Mouse (Mus musculus) stomach, embryonic 16.5 days (tissue): ENCODE measurements around the gene Ugt1a7c. TPM values are rescaled to one million over a fixed set of nuclear protein-coding genes. Genes with fewer than 3 reads are reported as not detected.
"Not testable (repeated sequence)": the region's sequence is repeated elsewhere in the genome, so short reads cannot be mapped to it uniquely, and the experiment has no call there.

Source experiments
- ATAC-seq: fragments of 200-750 bp; cut with Nextera tagmentation; 2 replicates; pipeline ENCODE4 v1.8.0; 2017; ENCODE audit warnings: moderate number of reproducible peaks, moderate TSS enrichment; ENCODE audit not compliant: insufficient read depth, low FRiP score
- H3K27ac ChIP-seq: fragments of 300-500 bp; sonication (generic); 2 replicates; pipeline ENCODE4 v1.5.1; 2014; ENCODE audit warnings: low read length
- H3K27me3 ChIP-seq: fragments of 300-500 bp; sonication (generic); 2 replicates; pipeline ENCODE4 v1.6.1; 2014; ENCODE audit warnings: low read length, control low read depth, mixed read lengths; ENCODE audit not compliant: control insufficient read depth, insufficient read depth
- H3K36me3 ChIP-seq: fragments of 300-500 bp; sonication (generic); 2 replicates; pipeline ENCODE4 v1.6.1; 2014; ENCODE audit warnings: low read length; ENCODE audit not compliant: control insufficient read depth, insufficient read depth
- H3K4me1 ChIP-seq: fragments of 300-500 bp; sonication (generic); 2 replicates; pipeline ENCODE4 v1.6.1; 2014; ENCODE audit warnings: low read length, control low read depth, mixed read lengths; ENCODE audit not compliant: control insufficient read depth, insufficient read depth
- H3K4me2 ChIP-seq: fragments of 300-500 bp; sonication (generic); 2 replicates; pipeline ENCODE4 v1.6.1; 2014; ENCODE audit warnings: low read depth, low read length, mixed read lengths
- H3K4me3 ChIP-seq: fragments of 300-500 bp; sonication (generic); replicated peaks from 2 replicates; pipeline ENCODE4 v1.5.1; 2014; ENCODE audit warnings: mild to moderate bottlenecking, low read length
- H3K9ac ChIP-seq: fragments of 300-500 bp; sonication (generic); 2 replicates; pipeline ENCODE4 v1.6.1; 2014; ENCODE audit warnings: low read length
- H3K9me3 ChIP-seq: fragments of 300-500 bp; sonication (generic); replicated peaks from 2 replicates; pipeline ENCODE4 v1.6.1; 2016; ENCODE audit warnings: low read length, control low read depth; ENCODE audit not compliant: control insufficient read depth
- WGBS: fragments of 180-500 bp; shearing (Covaris S2); extraction: QIAGEN DNeasy Blood & Tissue Kit; methylation state at CpG from one replicate; pipeline ENCODE4 v1.1.7; 2014; 5-methylcytosine and 5-hydroxymethylcytosine counted together
- polyA plus RNA-seq: library from polyadenylated mRNA; unstranded; fragments of >200 nt; fragmentation: Nextera tagmentation; extraction: Ambion mirVana; gene quantifications from 2 replicates; pipeline ENCODE4 v1.2.1, GENCODE M21; 2015

Ugt1a7c gene
- polyA plus RNA-seq, 1 experiment from 2014 or later = 15.8 TPM

DNA sequence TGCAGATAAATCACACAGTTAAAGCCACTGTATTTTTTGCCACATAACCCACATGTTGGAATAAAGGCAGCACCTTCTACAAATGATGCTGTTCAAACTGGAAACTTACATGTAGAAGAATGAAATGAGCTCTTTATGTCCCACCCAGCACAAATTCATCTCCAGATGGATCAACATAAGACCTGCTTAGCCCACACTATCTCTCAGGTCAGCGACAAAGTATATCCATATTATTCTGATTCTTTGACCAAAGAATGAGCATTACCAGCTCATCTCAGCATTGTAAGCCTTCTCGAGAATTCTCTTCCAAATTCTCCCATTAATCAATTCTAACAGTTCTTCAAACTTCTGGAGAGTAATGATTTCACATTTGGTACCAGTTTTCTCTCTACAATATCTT lies 127.4 kb downstream of the Ugt1a7c start:
- Histone ChIP-seq H3K27ac (no peak overlapping the region), H3K9me3 (peaks cover 22% of the 10 kb centered on the region), H3K4me3 (no peak overlapping the region), H3K4me1 (no peaks in the 10 kb centered on the region), H3K36me3 (no peaks in the 10 kb centered on the region), H3K27me3 (no peaks in the 10 kb centered on the region), H3K4me2 (no peak overlapping the region), H3K9ac (no peak overlapping the region)
- ATAC-seq = no peak
- 45% methylated on average over 2 of the region's 2 CpGs for WGBS

DNA sequence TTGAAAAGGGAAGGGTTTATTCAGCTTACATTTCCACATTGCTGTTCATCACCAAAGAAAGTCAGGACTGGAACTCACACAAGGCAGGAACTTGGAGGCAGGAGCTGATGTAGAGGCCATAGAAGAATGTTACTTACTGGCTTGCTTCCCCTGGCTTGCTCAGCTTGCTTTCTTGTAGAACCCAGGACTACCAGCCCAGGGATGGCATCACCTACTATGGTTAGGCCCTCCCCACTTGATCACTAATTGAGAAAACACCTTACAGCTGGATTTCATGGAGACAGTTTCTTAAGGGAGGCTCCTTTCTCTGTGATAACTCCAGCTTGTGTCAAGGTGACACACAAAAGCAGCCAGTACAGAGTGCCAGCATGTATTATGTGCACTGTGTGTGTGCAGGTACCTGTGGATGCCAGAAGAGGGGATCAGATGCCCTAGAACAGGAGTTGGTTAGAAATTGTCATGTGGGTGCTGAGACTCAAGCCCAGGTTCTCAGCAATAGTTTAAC lies 128.2 kb downstream of the Ugt1a7c start:
- not testable (repeated sequence) for H3K4me1 ChIP-seq, H3K27ac ChIP-seq, H3K4me2 ChIP-seq, H3K9ac ChIP-seq, H3K36me3 ChIP-seq, ATAC-seq, H3K4me3 ChIP-seq, H3K27me3 ChIP-seq
- H3K9me3 ChIP-seq = peaks cover 25% of the 10 kb centered on the region

DNA sequence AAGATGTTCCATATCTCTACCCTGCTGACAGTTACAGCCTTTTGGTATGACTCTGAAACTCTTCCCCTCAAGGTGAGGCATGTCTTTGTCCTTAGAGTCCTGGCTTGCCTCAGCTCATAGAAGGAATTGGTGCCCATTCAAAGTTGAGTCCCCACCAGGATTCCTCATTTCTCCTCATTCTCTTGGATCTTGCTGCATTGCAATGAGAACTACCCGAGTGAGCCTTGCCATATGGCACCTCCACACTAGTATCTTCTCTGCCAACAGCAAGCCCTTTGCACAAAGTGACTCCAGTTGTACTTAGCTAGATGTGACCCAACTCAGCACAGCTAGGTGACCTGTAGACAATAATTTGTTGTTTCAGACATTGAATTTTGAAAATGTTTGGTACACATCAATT lies 128.7 kb downstream of the Ugt1a7c start:
- 53% methylated on average over 1 of the region's 1 CpGs for WGBS
- H3K27ac ChIP-seq = no peak overlapping the region
- no peaks in the 10 kb centered on the region for H3K36me3 ChIP-seq
- peaks cover 31% of the 10 kb centered on the region for H3K9me3 ChIP-seq
- no peak overlapping the region for H3K9ac ChIP-seq
- H3K4me3 ChIP-seq = no peak overlapping the region
- H3K27me3 ChIP-seq = no peaks in the 10 kb centered on the region
- no peak for ATAC-seq
- H3K4me1 ChIP-seq = no peaks in the 10 kb centered on the region
- H3K4me2 ChIP-seq = no peak overlapping the region

DNA sequence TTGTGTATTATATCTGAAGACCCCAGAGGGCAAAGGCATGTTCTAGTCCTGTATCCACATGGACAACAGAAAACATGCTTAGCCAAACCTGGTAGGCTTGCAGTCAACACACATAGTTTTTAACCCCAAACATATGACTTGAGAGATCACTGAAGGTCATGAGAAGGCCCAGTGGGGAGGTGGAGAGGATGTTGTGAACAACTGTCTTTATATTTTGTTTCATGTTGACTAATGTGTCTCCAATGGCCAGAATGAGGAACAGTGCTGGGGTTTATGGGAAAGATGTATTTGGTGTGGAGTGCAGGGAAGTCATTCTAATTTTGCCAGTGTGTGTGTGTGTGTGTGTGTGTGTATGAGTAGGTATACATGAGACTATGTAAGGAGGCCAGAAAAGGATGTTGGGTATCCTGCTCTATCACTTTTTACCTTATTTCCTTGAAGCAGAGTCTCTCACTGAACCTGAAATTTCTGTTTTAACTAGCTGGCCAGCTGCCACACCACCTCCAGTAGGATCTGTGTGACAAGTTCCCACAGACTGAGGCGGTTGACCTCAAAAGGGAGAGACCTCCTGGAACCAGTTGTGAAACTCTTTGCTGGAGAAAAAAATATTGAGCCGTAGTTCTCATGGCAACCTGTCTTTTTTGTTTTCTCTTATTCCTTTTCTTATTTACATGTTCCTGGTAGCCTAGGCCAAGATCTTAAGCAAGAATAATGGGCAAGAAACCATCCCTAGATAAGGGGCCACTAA lies 129.3 kb downstream of the Ugt1a7c start:
- no peaks in the 10 kb centered on the region for H3K36me3 ChIP-seq
- WGBS = 66% methylated on average over 2 of the region's 2 CpGs

DNA sequence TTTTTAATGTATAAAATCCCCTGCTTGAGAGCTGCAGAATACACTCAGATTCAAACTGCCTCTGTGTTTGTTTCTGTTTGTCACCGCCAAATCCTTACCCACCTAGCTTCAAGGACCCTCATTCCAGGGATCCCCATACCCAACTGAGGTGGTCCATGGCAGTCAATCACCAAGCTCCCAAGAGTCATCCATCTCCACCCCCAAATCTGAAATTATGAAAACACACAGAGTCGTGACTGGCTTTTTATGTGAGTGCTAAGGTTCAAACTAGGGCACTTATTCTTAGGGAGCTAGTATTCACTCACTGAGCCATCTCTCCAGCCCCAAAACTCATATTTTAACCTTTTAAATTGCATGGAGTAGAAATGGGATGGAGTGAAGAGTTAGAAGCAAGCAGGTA lies 130.4 kb downstream of the Ugt1a7c start:
- not testable (repeated sequence) for H3K27ac ChIP-seq, ATAC-seq, H3K4me1 ChIP-seq, H3K4me2 ChIP-seq, H3K9ac ChIP-seq, H3K27me3 ChIP-seq, H3K36me3 ChIP-seq, H3K4me3 ChIP-seq
- peaks cover 42% of the 10 kb centered on the region for H3K9me3 ChIP-seq
- WGBS = 44% methylated on average over 2 of the region's 2 CpGs

More for the DNA sequence above, 129.3 kb downstream of the Ugt1a7c start:
- no peak for ATAC-seq
- peaks cover 33% of the 10 kb centered on the region for H3K9me3 ChIP-seq
- H3K27ac ChIP-seq = no peak overlapping the region
- H3K4me3 ChIP-seq = no peak overlapping the region
- H3K9ac ChIP-seq = no peak overlapping the region
- H3K4me1 ChIP-seq = no peaks in the 10 kb centered on the region
- no peak overlapping the region for H3K4me2 ChIP-seq
- no peaks in the 10 kb centered on the region for H3K27me3 ChIP-seq

DNA sequence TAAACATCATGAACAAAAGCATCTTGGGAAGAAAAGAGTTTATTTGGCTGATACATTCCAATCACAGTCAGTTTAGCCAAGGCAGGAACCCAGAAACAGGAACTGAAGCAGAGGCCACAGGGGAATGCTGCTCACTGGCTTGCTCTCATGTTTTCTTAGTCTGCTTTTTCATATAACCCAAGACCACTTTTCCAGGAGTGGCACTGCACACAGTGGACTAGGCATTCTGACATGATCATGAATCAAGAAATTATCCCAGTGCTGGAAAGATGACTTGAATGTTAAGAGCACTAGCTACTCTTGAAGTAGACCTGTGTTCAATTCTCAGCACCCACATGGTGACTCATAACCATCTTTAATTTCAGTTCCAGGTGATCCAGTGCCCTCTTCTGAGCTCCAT lies 130.9 kb downstream of the Ugt1a7c start:
- Histone ChIP-seq H3K27ac (no peak overlapping the region), H3K36me3 (no peaks in the 10 kb centered on the region), H3K9me3 (peaks cover 46% of the 10 kb centered on the region), H3K4me3 (no peak overlapping the region), H3K27me3 (no peaks in the 10 kb centered on the region), H3K4me2 (no peak overlapping the region), H3K9ac (no peak overlapping the region), H3K4me1 (no peaks in the 10 kb centered on the region)
- no peak for ATAC-seq

DNA sequence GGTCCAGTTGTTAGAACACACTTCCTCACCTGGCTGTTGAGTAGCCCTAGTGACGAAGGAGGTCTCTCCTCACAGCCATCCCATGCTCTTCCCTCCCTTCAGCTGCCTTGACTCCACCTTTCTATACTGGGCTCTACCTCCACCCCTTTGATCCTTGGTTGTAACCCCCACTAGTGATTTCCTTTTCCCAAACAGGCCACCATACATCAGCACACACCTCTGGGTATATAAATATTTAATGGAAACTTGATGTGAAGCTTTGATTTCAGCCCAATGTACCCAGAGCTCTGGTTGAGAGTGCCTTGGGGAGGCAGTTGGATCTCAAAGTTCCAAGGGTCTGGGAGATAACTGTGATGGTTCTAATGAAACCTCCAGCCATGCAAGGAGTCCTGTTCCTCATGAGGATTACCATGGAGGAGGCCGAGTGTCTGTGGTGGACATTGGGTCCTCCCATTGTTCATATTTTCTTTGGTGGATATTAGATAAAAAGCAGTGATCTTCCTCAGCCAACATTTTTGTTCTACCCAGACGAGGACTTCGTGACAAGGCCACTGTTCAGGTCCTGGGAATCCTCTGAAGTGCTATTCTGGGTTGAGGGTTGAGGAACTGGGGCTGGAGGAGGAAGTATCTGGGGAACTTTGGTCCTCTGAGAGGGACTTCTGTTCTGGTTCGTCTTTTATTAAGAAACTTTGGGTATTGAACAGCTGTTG lies 132.0 kb downstream of the Ugt1a7c start, which contains the start of gene Mroh2a:
Mroh2a (plus strand) TSS at position 317 of the 710 bp plus-strand sequence.
- Histone ChIP-seq H3K4me1 (no peaks in the 10 kb centered on the region), H3K4me3 (no peak within 1 kb of the TSS), H3K9ac (no peak within 1 kb of the TSS), H3K36me3 (no peaks in the 10 kb centered on the region), H3K4me2 (no peak within 1 kb of the TSS), H3K27ac (no peak within 1 kb of the TSS), H3K9me3 (peaks cover 56% of the 10 kb centered on the region), H3K27me3 (no peaks in the 10 kb centered on the region)
- no peak for ATAC-seq
- 51% methylated on average over 5 of the region's 5 CpGs for WGBS

DNA sequence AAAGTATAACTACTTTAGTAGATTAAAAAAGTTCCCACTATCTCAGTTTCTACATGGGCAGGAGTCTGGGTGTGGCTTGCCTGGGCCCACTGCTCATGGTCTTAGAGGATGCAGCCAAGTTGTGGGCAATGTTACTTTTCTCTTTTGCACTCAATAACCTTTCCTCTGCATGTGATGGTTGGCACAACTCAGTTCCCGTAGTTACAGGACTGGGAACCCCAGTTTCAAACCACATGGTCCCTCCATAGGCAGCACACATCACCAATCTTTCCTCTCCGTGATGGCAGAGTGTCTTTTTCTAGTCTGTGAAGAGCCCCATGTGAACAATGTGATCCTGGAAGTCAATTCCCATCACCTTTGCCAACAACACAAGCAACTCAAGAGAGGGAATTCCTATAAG lies 132.6 kb downstream of the Ugt1a7c start:
- no peaks in the 10 kb centered on the region for H3K36me3 ChIP-seq
- no peak for ATAC-seq
- H3K9ac ChIP-seq = no peak overlapping the region
- H3K4me2 ChIP-seq = no peak overlapping the region
- H3K9me3 ChIP-seq = peaks cover 61% of the 10 kb centered on the region
- no peaks in the 10 kb centered on the region for H3K4me1 ChIP-seq
- H3K4me3 ChIP-seq = no peak overlapping the region
- 55% methylated on average over 2 of the region's 2 CpGs for WGBS
- no peaks in the 10 kb centered on the region for H3K27me3 ChIP-seq
- no peak overlapping the region for H3K27ac ChIP-seq

DNA sequence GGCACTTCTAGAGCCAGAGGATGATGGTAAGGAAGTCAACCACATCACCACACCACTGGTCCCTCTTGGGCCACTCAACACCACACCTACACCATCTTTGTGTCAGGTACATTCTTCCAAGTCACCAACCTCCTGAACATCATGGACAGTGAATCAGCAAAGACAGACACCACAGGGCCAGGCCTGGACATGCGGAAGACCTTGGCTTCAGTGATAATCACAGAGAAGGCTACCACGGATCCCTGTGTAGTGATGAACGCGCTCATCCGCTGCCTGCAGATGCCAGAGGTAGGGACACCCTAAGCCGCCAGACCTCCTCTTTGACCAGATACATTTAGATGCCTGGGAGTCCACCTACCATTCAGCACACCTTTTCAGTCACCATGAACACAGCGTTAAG lies 133.3 kb downstream of the Ugt1a7c start:
- peaks cover 63% of the 10 kb centered on the region for H3K9me3 ChIP-seq
- H3K27ac ChIP-seq = no peak overlapping the region
- H3K4me2 ChIP-seq = no peak overlapping the region
- no peak for ATAC-seq
- no peaks in the 10 kb centered on the region for H3K27me3 ChIP-seq
- H3K9ac ChIP-seq = no peak overlapping the region
- no peak overlapping the region for H3K4me3 ChIP-seq
- no peaks in the 10 kb centered on the region for H3K36me3 ChIP-seq
- no peaks in the 10 kb centered on the region for H3K4me1 ChIP-seq
- 69% methylated on average over 7 of the region's 7 CpGs for WGBS
